Mouse (Mus musculus) spleen, postnatal 36 days (tissue): ENCODE data around the gene Lce3a.

ENCODE experiments used
- DNase-seq, 2 experiments: peaks; one replicate each; pipeline ENCODE4 v3.0.0; 2022; ENCODE audit warnings: low spot score in 2 of 2, mixed read lengths in 1 of 2

Gene Lce3a

GRCm38 (mm10) chr3:92926130-92926529 lies at the start of gene Lce3a:
Lce3a (minus strand) TSS chr3:92926230.
- no peak for DNase-seq

- DNase-seq, result no peak
Observed at GRCm38 (mm10) chr3:92966761-92967160, 40.7 kb upstream of the Lce3a start, which contains the start of gene Lce3e. Lce3e (plus strand) TSS chr3:92967061.

- DNase-seq, result no peak
Observed at GRCm38 (mm10) chr3:92957090-92957489, 31.1 kb upstream of the Lce3a start, which contains the start of gene Lce3d. Lce3d (plus strand) TSS chr3:92957390.

- DNase-seq, result no peak
Observed at GRCm38 (mm10) chr3:92944186-92944585, 18.2 kb upstream of the Lce3a start, which contains the start of gene Lce3c. Lce3c (plus strand) TSS chr3:92944486.

GRCm38 (mm10) chr3:92932679-92933078 lies 6.6 kb upstream of the Lce3a start, which contains the start of gene Lce3b:
Lce3b (plus strand) TSS chr3:92932979.
- DNase-seq, result no peak

GRCm38 (mm10) chr3:92920364-92920763 lies 5.7 kb downstream of the Lce3a start:
- no peak for DNase-seq

- DNase-seq, result no peak
Observed at GRCm38 (mm10) chr3:92907571-92907970, 18.5 kb downstream of the Lce3a start.

GRCm38 (mm10) chr3:92905182-92905581 lies 20.8 kb downstream of the Lce3a start:
- DNase-seq, result no peak

GRCm38 (mm10) chr3:92903640-92904039 lies 22.4 kb downstream of the Lce3a start:
- no peak for DNase-seq

- DNase-seq, result no peak
Observed at GRCm38 (mm10) chr3:92902992-92903391, 23.0 kb downstream of the Lce3a start.

GRCm38 (mm10) chr3:92894489-92894888 lies 31.5 kb downstream of the Lce3a start:
- no peak for DNase-seq

GRCm38 (mm10) chr3:92894063-92894462 lies 32.0 kb downstream of the Lce3a start:
- no peak for DNase-seq
